Mouse (Mus musculus) neural tube, embryonic 14.5 days (tissue): ENCODE results near the gene Afdn. TPM values are rescaled to one million over a fixed set of nuclear protein-coding genes. Genes with fewer than 3 reads are reported as not detected.

Experiments
- ATAC-seq: fragments of 200-750 bp; cut with Nextera tagmentation; 2 replicates; pipeline ENCODE4 v1.8.0; 2017; ENCODE audit warnings: low read depth, mild to moderate bottlenecking, moderate TSS enrichment, moderate library complexity
- H3K27ac ChIP-seq: fragments of 300-500 bp; sonication (generic); 2 replicates; pipeline ENCODE4 v1.5.1; 2014; ENCODE audit warnings: low read depth, mild to moderate bottlenecking, control low read depth, low read length, moderate library complexity, mixed read lengths
- H3K27me3 ChIP-seq: fragments of 300-500 bp; sonication (generic); 2 replicates; pipeline ENCODE4 v1.6.1; 2014; ENCODE audit warnings: low read length; ENCODE audit not compliant: control insufficient read depth, insufficient read depth
- H3K36me3 ChIP-seq: fragments of 300-500 bp; sonication (generic); 2 replicates; pipeline ENCODE4 v1.6.1; 2014; ENCODE audit warnings: low read length, mixed read lengths; ENCODE audit not compliant: control insufficient read depth, insufficient read depth
- H3K4me1 ChIP-seq: fragments of 300-500 bp; sonication (generic); 2 replicates; pipeline ENCODE4 v1.6.1; 2014; ENCODE audit warnings: low read length; ENCODE audit not compliant: control insufficient read depth, insufficient read depth
- H3K4me2 ChIP-seq: fragments of 300-500 bp; sonication (generic); 2 replicates; pipeline ENCODE4 v1.6.1; 2014; ENCODE audit warnings: mild to moderate bottlenecking, low read depth, low read length, control low read depth
- H3K4me3 ChIP-seq: fragments of 300-500 bp; sonication (generic); 2 replicates; pipeline ENCODE4 v1.5.1; 2014; ENCODE audit warnings: low read depth, low read length, control low read depth, mixed read lengths
- H3K9ac ChIP-seq: fragments of 300-500 bp; sonication (generic); replicated peaks from 2 replicates; pipeline ENCODE4 v1.6.1; 2014; ENCODE audit warnings: low read depth, mild to moderate bottlenecking, control low read depth, low read length, mixed read lengths
- H3K9me3 ChIP-seq: fragments of 300-500 bp; sonication (generic); 2 replicates; pipeline ENCODE4 v1.6.1; 2016; ENCODE audit warnings: low read length; ENCODE audit not compliant: control insufficient read depth
- WGBS: fragments of 180-500 bp; shearing (Covaris S2); extraction: QIAGEN DNeasy Blood & Tissue Kit; methylation state at CpG from one replicate; pipeline ENCODE4 v1.1.7; 2014; 5-methylcytosine and 5-hydroxymethylcytosine counted together
- polyA plus RNA-seq: library from polyadenylated mRNA; unstranded; fragments of >200 nt; fragmentation: Nextera tagmentation; extraction: Ambion mirVana; gene quantifications from 2 replicates; pipeline ENCODE4 v1.2.1, GENCODE M21; 2014

The Afdn gene
- polyA plus RNA-seq, 1 experiment from 2014 or later: 130 TPM

DNA sequence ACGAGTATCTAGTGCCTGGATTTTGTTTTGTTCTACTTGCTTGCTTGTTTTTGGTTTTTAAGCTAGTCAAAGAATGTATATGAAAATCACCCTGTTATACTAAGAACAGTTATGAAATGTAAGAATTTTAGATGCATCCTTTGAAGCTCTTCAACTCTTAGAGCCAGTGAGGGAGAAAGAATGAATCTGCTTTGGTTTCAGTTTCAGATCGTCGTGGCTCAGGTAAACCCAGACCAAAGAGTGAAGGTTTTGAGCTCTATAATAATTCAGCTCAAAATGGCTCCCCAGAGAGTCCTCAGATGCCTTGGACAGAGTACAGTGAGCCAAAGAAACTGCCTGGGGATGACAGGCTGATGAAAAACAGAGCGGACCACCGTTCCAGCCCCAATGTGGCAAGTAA lies 123.2 kb downstream of the Afdn start:
- 66% methylated on average over 5 of the region's 5 CpGs for WGBS
- no peak for ATAC-seq
- H3K4me3 ChIP-seq: no peak overlapping the region
- H3K4me2 ChIP-seq: no peak overlapping the region
- no peaks in the 10 kb centered on the region for H3K27me3 ChIP-seq
- no peak overlapping the region for H3K27ac ChIP-seq
- no peaks in the 10 kb centered on the region for H3K9me3 ChIP-seq
- H3K9ac ChIP-seq: no peak overlapping the region
- H3K4me1 ChIP-seq: no peaks in the 10 kb centered on the region
- peaks cover 26% of the 10 kb centered on the region for H3K36me3 ChIP-seq

DNA sequence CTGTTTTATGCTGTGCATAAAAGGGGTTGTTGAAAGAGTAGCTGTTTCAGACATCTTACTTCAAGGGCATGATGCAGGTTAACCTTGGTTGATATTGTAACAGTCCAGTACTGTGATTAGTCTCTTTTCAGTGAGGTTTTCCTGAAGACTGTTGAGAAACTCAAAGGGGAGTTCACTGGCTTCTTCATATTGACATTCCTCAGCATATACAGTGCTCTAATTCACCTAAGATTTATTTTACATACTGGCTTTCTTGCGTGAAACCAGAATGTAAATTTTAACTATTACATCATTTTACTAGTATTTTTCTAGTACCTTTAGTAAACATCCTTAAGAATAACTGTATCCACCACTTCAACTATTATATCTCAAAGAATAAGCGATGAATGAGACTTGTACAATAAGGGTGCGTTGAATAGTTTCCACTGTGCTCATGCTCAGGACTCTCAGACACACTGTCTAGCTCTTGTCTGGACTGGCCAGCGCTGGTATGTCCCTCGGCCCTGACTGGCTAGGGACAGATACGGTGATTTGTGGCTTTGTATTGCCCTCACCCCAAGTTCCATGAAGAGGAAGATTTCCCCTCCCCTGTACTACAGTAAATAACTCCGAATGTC lies 129.6 kb downstream of the Afdn start:
- no peak overlapping the region for H3K9ac ChIP-seq
- no peaks in the 10 kb centered on the region for H3K27me3 ChIP-seq
- H3K4me3 ChIP-seq: no peak overlapping the region
- ATAC-seq: no peak
- H3K4me1 ChIP-seq: no peaks in the 10 kb centered on the region
- peaks cover 21% of the 10 kb centered on the region for H3K36me3 ChIP-seq
- no peaks in the 10 kb centered on the region for H3K9me3 ChIP-seq
- no peak overlapping the region for H3K27ac ChIP-seq
- no peak overlapping the region for H3K4me2 ChIP-seq
- WGBS: 82% methylated on average over 7 of the region's 7 CpGs

DNA sequence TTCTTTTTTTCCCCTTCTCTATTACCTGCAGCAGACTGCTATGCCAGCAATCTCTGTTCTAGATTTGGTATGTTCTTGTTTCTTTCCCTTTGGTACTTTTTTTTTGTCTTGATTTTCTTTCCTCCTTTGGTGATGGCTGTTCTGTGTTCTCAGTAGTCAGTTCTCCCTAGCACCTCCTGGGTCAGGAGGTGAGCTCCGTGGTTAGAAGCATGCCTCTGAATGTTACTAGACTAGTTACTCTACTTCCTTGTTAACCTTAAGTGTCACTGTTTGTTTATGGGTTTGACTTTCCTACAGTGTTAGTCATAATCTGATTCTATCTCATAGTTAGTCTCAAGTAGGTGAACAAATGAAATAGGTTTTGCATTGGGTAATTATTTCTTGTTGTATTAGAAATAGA lies 130.6 kb downstream of the Afdn start:
- Histone ChIP-seq H3K27ac (no peak overlapping the region), H3K4me1 (no peaks in the 10 kb centered on the region), H3K4me2 (no peak overlapping the region), H3K27me3 (no peaks in the 10 kb centered on the region), H3K36me3 (peaks cover 18% of the 10 kb centered on the region), H3K9ac (no peak overlapping the region), H3K9me3 (no peaks in the 10 kb centered on the region), H3K4me3 (no peak overlapping the region)
- no peak for ATAC-seq
- WGBS: 90% methylated on average over 1 of the region's 1 CpGs

DNA sequence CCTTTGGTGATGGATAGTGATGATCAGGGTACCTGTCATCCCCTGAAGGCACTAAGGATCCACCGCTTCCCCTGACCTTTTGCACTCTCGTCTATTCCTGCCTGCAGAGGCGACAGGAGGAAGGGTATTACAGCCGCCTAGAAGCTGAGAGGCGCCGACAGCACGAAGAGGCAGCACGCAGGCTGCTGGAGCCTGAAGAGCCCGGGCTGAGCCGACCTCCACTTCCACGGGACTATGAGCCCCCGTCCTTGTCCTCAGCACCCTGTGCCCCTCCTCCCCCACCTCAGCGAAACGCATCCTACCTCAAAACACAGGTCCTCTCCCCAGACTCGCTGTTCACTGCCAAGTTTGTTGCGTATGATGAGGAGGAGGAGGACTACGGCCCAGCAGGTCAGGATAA lies 138.5 kb downstream of the Afdn start:
- peaks cover 13% of the 10 kb centered on the region for H3K36me3 ChIP-seq
- H3K4me3 ChIP-seq: no peak overlapping the region
- no peak overlapping the region for H3K27ac ChIP-seq
- no peak for ATAC-seq
- H3K9me3 ChIP-seq: no peaks in the 10 kb centered on the region
- H3K9ac ChIP-seq: no peak overlapping the region
- no peak overlapping the region for H3K4me2 ChIP-seq
- 92% methylated on average over 17 of the region's 17 CpGs for WGBS
- no peaks in the 10 kb centered on the region for H3K4me1 ChIP-seq
- H3K27me3 ChIP-seq: no peaks in the 10 kb centered on the region

DNA sequence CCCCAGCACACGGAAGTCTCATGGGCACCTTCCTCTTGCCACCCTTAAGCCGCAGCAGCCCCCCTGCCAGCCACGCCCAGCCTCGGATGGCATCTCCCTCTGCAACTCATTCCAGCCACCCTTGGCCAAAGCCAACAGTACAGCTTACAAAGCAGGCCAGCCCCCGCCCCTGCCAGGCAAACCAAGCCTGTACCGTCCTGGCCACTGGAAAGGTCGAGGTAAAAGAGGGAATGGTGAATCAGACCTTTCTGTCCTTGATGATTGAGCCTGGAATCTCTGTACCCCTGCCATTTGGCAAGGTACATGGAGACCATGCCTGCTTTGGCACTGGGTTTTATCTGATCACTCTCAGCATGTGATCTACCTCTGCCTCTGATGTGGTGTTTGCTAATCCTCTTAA lies 138.9 kb downstream of the Afdn start:
- H3K9ac ChIP-seq: no peak overlapping the region
- H3K4me2 ChIP-seq: no peak overlapping the region
- 95% methylated on average over 7 of the region's 7 CpGs for WGBS
- no peaks in the 10 kb centered on the region for H3K4me1 ChIP-seq
- H3K36me3 ChIP-seq: peaks cover 16% of the 10 kb centered on the region
- no peaks in the 10 kb centered on the region for H3K27me3 ChIP-seq
- H3K9me3 ChIP-seq: no peaks in the 10 kb centered on the region
- no peak overlapping the region for H3K27ac ChIP-seq
- ATAC-seq: no peak
- H3K4me3 ChIP-seq: no peak overlapping the region

DNA sequence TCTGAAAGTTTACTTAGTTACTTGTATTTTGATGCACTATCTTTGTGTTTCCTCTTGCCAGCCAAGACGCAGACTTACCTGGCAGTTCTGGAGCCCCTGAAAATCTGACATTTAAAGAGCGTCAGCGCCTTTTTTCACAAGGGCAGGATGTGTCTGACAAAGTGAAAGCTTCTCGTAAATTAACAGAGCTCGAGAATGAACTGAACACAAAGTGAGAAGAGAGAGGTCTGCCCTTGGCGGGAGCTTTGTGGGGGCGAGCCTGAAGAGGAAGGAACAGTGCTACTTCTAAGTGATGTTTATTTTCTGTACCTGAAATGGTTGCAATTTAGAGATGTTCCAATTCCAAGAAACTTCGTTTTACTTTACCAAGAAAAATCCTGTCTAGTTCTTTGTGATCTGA lies 143.5 kb downstream of the Afdn start:
- Histone ChIP-seq H3K36me3 (peaks cover 20% of the 10 kb centered on the region), H3K4me1 (no peaks in the 10 kb centered on the region), H3K9me3 (no peaks in the 10 kb centered on the region), H3K4me3 (no peak overlapping the region), H3K4me2 (no peak overlapping the region), H3K9ac (no peak overlapping the region), H3K27me3 (no peaks in the 10 kb centered on the region), H3K27ac (no peak overlapping the region)
- 86% methylated on average over 8 of the region's 8 CpGs for WGBS
- ATAC-seq: no peak

DNA sequence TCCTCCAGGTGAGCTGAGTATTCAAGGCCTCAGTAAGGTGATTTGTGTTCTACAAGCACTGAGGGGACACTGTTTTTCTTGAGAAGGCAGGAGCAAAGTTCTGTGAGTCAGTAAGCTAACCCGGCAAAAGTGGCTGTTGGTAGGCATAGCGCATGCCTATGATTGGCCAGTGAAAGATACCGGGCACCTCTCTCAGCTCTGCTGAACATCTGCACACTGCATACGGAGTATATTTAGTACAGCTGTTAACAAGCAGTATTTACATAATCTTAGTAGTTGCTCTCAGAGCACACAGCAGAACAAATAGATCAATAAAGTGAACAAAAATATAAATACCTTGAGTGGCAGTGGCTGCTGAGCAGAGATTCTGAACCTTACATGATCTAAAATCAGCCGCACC lies 146.7 kb downstream of the Afdn start:
- Histone ChIP-seq H3K27me3 (no peaks in the 10 kb centered on the region), H3K9ac (no peak overlapping the region), H3K9me3 (no peaks in the 10 kb centered on the region), H3K4me3 (no peak overlapping the region), H3K4me1 (no peaks in the 10 kb centered on the region), H3K36me3 (peaks cover 12% of the 10 kb centered on the region; the same call in 1 of the 2 replicates), H3K4me2 (no peak overlapping the region), H3K27ac (no peak overlapping the region)
- ATAC-seq: no peak
- 96% methylated on average over 5 of the region's 5 CpGs for WGBS

DNA sequence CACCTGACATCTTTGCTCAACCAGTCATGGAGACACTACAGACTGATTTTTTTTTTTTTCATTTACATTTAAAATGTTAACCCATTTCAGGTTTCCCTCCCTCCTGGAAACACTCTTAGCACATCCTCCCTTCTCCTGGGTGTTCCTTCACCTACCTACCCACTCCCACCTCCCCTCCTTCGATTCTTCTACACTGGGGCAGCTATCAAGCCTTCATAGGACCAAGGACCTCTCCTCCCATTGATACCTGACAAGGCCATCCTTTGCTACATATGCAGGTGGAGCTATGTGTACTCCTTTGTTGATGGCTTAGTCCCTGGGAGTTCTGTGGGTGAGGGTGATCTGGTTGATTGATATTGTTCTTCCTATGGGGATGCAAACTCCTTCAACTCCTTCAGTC lies 147.3 kb downstream of the Afdn start:
- Histone ChIP-seq H3K9me3 (no peaks in the 10 kb centered on the region), H3K36me3 (peaks cover 12% of the 10 kb centered on the region; the same call in 1 of the 2 replicates), H3K4me1 (no peaks in the 10 kb centered on the region), H3K9ac (no peak overlapping the region), H3K4me2 (no peak overlapping the region), H3K4me3 (no peak overlapping the region), H3K27ac (no peak overlapping the region), H3K27me3 (no peaks in the 10 kb centered on the region)
- ATAC-seq: no peak
- WGBS: 88% methylated on average over 1 of the region's 1 CpGs

DNA sequence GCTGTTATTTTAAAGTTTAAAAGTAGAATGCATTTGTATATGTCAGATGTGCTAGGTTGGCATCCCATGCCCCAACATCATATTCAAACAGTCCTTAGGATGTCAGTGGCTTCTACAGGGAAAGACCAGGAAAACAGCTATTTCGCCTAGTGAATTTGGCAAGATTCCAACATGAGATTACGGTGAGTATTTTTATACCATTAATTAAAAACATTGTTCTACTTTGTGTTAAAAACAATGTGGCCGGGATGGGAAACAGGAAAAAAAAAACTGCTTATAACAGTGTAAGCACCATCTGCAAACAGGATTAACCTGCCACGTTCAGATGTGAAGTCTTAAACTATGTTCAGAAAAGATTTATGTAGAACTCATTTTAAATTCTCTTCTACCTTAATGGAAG lies 153.6 kb downstream of the Afdn start:
- Histone ChIP-seq H3K4me3 (no peak overlapping the region), H3K4me2 (no peak overlapping the region), H3K27ac (no peak overlapping the region), H3K9ac (no peak overlapping the region), H3K36me3 (no peaks in the 10 kb centered on the region), H3K9me3 (no peaks in the 10 kb centered on the region), H3K27me3 (no peaks in the 10 kb centered on the region), H3K4me1 (no peaks in the 10 kb centered on the region)
- 67% methylated on average over 4 of the region's 4 CpGs for WGBS
- no peak for ATAC-seq
